Mouse (Mus musculus): ENCODE measurements around the gene Fads6. TPM values are rescaled to one million over a fixed set of nuclear protein-coding genes. Genes with fewer than 3 reads are reported as not detected.

Fads6 gene
- polyA plus RNA-seq, 1 experiment from 2014 or later, result 1.9 TPM

GRCm38 (mm10) chr11:115275954-115276353, 21.5 kb downstream of the Fads6 start:
- Histone ChIP-seq H3K9ac (replicated peaks; ENCODE audit: low read depth, low read length) (peak overlapping the region; percentile 61; the same call in 1 of the 2 replicates), H3K36me3 (ENCODE audit: control insufficient read depth, insufficient read depth, low read length) (no peaks in the 10 kb centered on the region; the same call in none of the 2 replicates), H3K4me1 (ENCODE audit: control insufficient read depth, insufficient read depth, low read length) (peaks cover 9% of the 10 kb centered on the region), H3K27ac (ENCODE audit: low read depth, low read length) (peak overlapping the region; percentile 91), H3K4me3 (ENCODE audit: low read depth, low read length) (peak overlapping the region; percentile 55), H3K27me3 (ENCODE audit: control insufficient read depth, insufficient read depth, low read length) (no peaks in the 10 kb centered on the region), H3K4me2 (ENCODE audit: low read depth, low read length) (peak overlapping the region; percentile 77), H3K9me3 (ENCODE audit: control insufficient read depth, low read length) (no peaks in the 10 kb centered on the region)
- WGBS, result 53% methylated on average over 3 of the region's 3 CpGs
- ATAC-seq (ENCODE audit: low read depth), result no peak

- no peak for ATAC-seq (ENCODE audit: low read depth)
- H3K4me2 ChIP-seq (ENCODE audit: low read depth, low read length), result peak overlapping the region; percentile 77
Measured at GRCm38 (mm10) chr11:115275509-115275908, 22.0 kb downstream of the Fads6 start.

GRCm38 (mm10) chr11:115274771-115275170, 22.7 kb downstream of the Fads6 start:
- Histone ChIP-seq H3K4me3 (ENCODE audit: low read depth, low read length) (no peak overlapping the region), H3K27ac (ENCODE audit: low read depth, low read length) (no peak overlapping the region), H3K4me2 (ENCODE audit: low read depth, low read length) (no peak overlapping the region), H3K9me3 (ENCODE audit: control insufficient read depth, low read length) (no peaks in the 10 kb centered on the region), H3K4me1 (ENCODE audit: control insufficient read depth, insufficient read depth, low read length) (peaks cover 9% of the 10 kb centered on the region), H3K9ac (replicated peaks; ENCODE audit: low read depth, low read length) (no peak overlapping the region), H3K27me3 (ENCODE audit: control insufficient read depth, insufficient read depth, low read length) (no peaks in the 10 kb centered on the region), H3K36me3 (ENCODE audit: control insufficient read depth, insufficient read depth, low read length) (no peaks in the 10 kb centered on the region; the same call in none of the 2 replicates)
- no peak for ATAC-seq (ENCODE audit: low read depth)
- WGBS, result 79% methylated on average over 6 of the region's 6 CpGs

More at GRCm38 (mm10) chr11:115275509-115275908, 22.0 kb downstream of the Fads6 start:
- Histone ChIP-seq H3K36me3 (ENCODE audit: control insufficient read depth, insufficient read depth, low read length) (no peaks in the 10 kb centered on the region; the same call in none of the 2 replicates), H3K27ac (ENCODE audit: low read depth, low read length) (no peak overlapping the region), H3K9me3 (ENCODE audit: control insufficient read depth, low read length) (no peaks in the 10 kb centered on the region), H3K4me3 (ENCODE audit: low read depth, low read length) (no peak overlapping the region), H3K27me3 (ENCODE audit: control insufficient read depth, insufficient read depth, low read length) (no peaks in the 10 kb centered on the region), H3K9ac (replicated peaks; ENCODE audit: low read depth, low read length) (no peak overlapping the region), H3K4me1 (ENCODE audit: control insufficient read depth, insufficient read depth, low read length) (peaks cover 9% of the 10 kb centered on the region)
- WGBS, result 86% methylated on average over 6 of the region's 6 CpGs

GRCm38 (mm10) chr11:115274178-115274577, 23.3 kb downstream of the Fads6 start:
- 87% methylated on average over 7 of the region's 7 CpGs for WGBS
- no peak for ATAC-seq (ENCODE audit: low read depth)
- H3K4me1 ChIP-seq (ENCODE audit: control insufficient read depth, insufficient read depth, low read length), result peaks cover 9% of the 10 kb centered on the region
- H3K9ac ChIP-seq (replicated peaks; ENCODE audit: low read depth, low read length), result no peak overlapping the region
- peaks cover 5% of the 10 kb centered on the region for H3K36me3 ChIP-seq (ENCODE audit: control insufficient read depth, insufficient read depth, low read length)
- H3K27ac ChIP-seq (ENCODE audit: low read depth, low read length), result no peak overlapping the region
- no peak overlapping the region for H3K4me2 ChIP-seq (ENCODE audit: low read depth, low read length)
- no peaks in the 10 kb centered on the region for H3K9me3 ChIP-seq (ENCODE audit: control insufficient read depth, low read length)
- H3K4me3 ChIP-seq (ENCODE audit: low read depth, low read length), result no peak overlapping the region
- no peaks in the 10 kb centered on the region for H3K27me3 ChIP-seq (ENCODE audit: control insufficient read depth, insufficient read depth, low read length)

- ATAC-seq (ENCODE audit: low read depth), result no peak
- H3K4me3 ChIP-seq (ENCODE audit: low read depth, low read length), result no peak overlapping the region
- peaks cover under 1% of the 10 kb centered on the region; the same call in 1 of the 2 replicates for H3K27me3 ChIP-seq (ENCODE audit: control insufficient read depth, insufficient read depth, low read length)
- H3K27ac ChIP-seq (ENCODE audit: low read depth, low read length), result no peak overlapping the region
- peaks cover 7% of the 10 kb centered on the region for H3K36me3 ChIP-seq (ENCODE audit: control insufficient read depth, insufficient read depth, low read length)
- H3K4me1 ChIP-seq (ENCODE audit: control insufficient read depth, insufficient read depth, low read length), result peaks cover 9% of the 10 kb centered on the region
- H3K9me3 ChIP-seq (ENCODE audit: control insufficient read depth, low read length), result no peaks in the 10 kb centered on the region
- H3K4me2 ChIP-seq (ENCODE audit: low read depth, low read length), result no peak overlapping the region
- 76% methylated on average over 7 of the region's 7 CpGs for WGBS
- H3K9ac ChIP-seq (replicated peaks; ENCODE audit: low read depth, low read length), result no peak overlapping the region
Measured at GRCm38 (mm10) chr11:115273735-115274134, 23.7 kb downstream of the Fads6 start.

- Histone ChIP-seq H3K27ac (ENCODE audit: low read depth, low read length) (no peak overlapping the region), H3K9me3 (ENCODE audit: control insufficient read depth, low read length) (no peaks in the 10 kb centered on the region), H3K4me3 (ENCODE audit: low read depth, low read length) (no peak overlapping the region), H3K9ac (replicated peaks; ENCODE audit: low read depth, low read length) (no peak overlapping the region), H3K27me3 (ENCODE audit: control insufficient read depth, insufficient read depth, low read length) (peaks cover 8% of the 10 kb centered on the region), H3K4me2 (ENCODE audit: low read depth, low read length) (no peak overlapping the region), H3K36me3 (ENCODE audit: control insufficient read depth, insufficient read depth, low read length) (peaks cover 10% of the 10 kb centered on the region), H3K4me1 (ENCODE audit: control insufficient read depth, insufficient read depth, low read length) (peaks cover 9% of the 10 kb centered on the region)
- no peak for ATAC-seq (ENCODE audit: low read depth)
- WGBS, result 73% methylated on average over 10 of the region's 10 CpGs
Measured at GRCm38 (mm10) chr11:115272894-115273498, 24.5 kb downstream of the Fads6 start.

- Histone ChIP-seq H3K4me2 (ENCODE audit: low read depth, low read length) (no peak overlapping the region), H3K9me3 (ENCODE audit: control insufficient read depth, low read length) (no peaks in the 10 kb centered on the region), H3K27me3 (ENCODE audit: control insufficient read depth, insufficient read depth, low read length) (peaks cover 23% of the 10 kb centered on the region), H3K27ac (ENCODE audit: low read depth, low read length) (no peak overlapping the region), H3K36me3 (ENCODE audit: control insufficient read depth, insufficient read depth, low read length) (peaks cover 10% of the 10 kb centered on the region), H3K9ac (replicated peaks; ENCODE audit: low read depth, low read length) (no peak overlapping the region), H3K4me3 (ENCODE audit: low read depth, low read length) (no peak overlapping the region), H3K4me1 (ENCODE audit: control insufficient read depth, insufficient read depth, low read length) (peaks cover 11% of the 10 kb centered on the region)
- 69% methylated on average over 10 of the region's 10 CpGs for WGBS
- ATAC-seq (ENCODE audit: low read depth), result no peak
Measured at GRCm38 (mm10) chr11:115271481-115271880, 26.0 kb downstream of the Fads6 start.

DNA sequence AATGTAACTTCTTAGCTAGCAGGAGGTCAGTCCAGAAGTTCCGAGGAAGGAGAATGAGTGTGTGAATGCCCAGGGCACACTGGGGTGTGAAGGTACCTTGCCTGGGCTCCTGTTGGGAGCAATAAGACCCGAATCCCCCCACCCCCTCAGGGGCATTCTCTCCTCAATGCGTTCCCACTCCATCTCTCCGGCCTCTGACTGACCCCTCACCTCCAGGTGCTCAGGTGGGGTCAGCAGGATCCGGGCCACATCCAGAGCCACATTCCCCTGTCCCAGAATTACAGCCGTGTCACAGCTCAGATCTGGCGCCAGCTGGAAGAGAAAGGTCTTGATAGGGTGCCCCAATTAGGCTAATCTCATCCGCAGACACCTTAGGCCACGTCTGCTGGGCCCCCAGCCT, 26.4 kb downstream of the Fads6 start:
- Histone ChIP-seq H3K9ac (replicated peaks; ENCODE audit: low read depth, low read length) (no peak overlapping the region), H3K4me1 (ENCODE audit: control insufficient read depth, insufficient read depth, low read length) (peaks cover 10% of the 10 kb centered on the region), H3K27ac (ENCODE audit: low read depth, low read length) (no peak overlapping the region), H3K36me3 (ENCODE audit: control insufficient read depth, insufficient read depth, low read length) (peaks cover 10% of the 10 kb centered on the region), H3K9me3 (ENCODE audit: control insufficient read depth, low read length) (no peaks in the 10 kb centered on the region), H3K27me3 (ENCODE audit: control insufficient read depth, insufficient read depth, low read length) (peaks cover 27% of the 10 kb centered on the region), H3K4me3 (ENCODE audit: low read depth, low read length) (no peak overlapping the region), H3K4me2 (ENCODE audit: low read depth, low read length) (no peak overlapping the region)
- 90% methylated on average over 9 of the region's 9 CpGs for WGBS
- no peak for ATAC-seq (ENCODE audit: low read depth)

DNA sequence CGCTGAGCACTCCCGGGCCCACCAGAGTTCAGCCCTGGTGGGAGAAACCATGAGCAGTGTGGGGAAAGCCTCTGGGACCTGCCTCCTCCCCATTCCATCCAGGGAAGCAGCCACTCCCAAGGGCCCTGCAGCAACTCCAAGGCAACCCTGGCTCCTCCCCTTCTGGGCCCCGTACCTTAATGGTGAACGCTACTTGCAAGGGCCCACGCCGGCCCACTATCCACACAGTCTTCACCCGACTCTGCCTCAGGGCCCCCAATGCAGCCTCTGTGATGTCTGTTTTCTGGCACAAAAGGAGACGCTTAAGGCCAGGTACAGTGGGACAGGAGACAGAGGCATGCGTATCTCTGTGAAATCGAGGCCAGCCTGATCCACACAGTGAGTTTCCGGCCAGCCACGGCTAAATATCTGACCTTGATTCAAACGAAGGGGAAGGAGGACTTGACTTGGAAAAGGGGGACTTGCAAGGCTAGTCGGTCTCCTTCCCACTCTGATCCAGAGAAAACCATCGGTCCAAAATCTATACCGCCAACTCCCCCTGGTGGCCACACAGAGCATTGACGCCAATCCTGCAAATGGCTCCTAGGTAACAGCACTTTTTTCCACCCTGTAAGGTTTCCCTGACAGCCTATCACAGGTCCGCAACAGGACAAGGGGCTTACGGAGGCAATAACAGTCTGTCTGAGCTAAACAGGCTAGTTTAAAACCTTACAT, 27.2 kb downstream of the Fads6 start:
- Histone ChIP-seq H3K4me3 (ENCODE audit: low read depth, low read length) (no peak overlapping the region), H3K4me1 (ENCODE audit: control insufficient read depth, insufficient read depth, low read length) (peaks cover 5% of the 10 kb centered on the region), H3K4me2 (ENCODE audit: low read depth, low read length) (no peak overlapping the region), H3K36me3 (ENCODE audit: control insufficient read depth, insufficient read depth, low read length) (peaks cover 10% of the 10 kb centered on the region), H3K27me3 (ENCODE audit: control insufficient read depth, insufficient read depth, low read length) (peaks cover 32% of the 10 kb centered on the region), H3K9ac (replicated peaks; ENCODE audit: low read depth, low read length) (no peak overlapping the region), H3K9me3 (ENCODE audit: control insufficient read depth, low read length) (no peaks in the 10 kb centered on the region), H3K27ac (ENCODE audit: low read depth, low read length) (no peak overlapping the region)
- peak; percentile 25; the same call in 1 of the 2 replicates for ATAC-seq (ENCODE audit: low read depth)
- WGBS, result 36% methylated on average over 19 of the region's 19 CpGs
